Mouse (Mus musculus) lung, embryonic 16.5 days (tissue): ENCODE results near the gene Ces2b. TPM values are rescaled to one million over a fixed set of nuclear protein-coding genes. Genes with fewer than 3 reads are reported as not detected.

Experiments used
- ATAC-seq: fragments of 200-750 bp; cut with Nextera tagmentation; 2 replicates; pipeline ENCODE4 v1.8.0; 2017; ENCODE audit warnings: low read depth, mild to moderate bottlenecking, moderate library complexity
- H3K27ac ChIP-seq: fragments of 300-500 bp; sonication (generic); 2 replicates; pipeline ENCODE4 v1.5.1; 2014; ENCODE audit warnings: mild to moderate bottlenecking, control low read depth, low read length
- H3K27me3 ChIP-seq: fragments of 300-500 bp; sonication (generic); 2 replicates; pipeline ENCODE4 v1.6.1; 2014; ENCODE audit warnings: low read depth, low read length, mixed read lengths; ENCODE audit not compliant: control insufficient read depth, insufficient read depth
- H3K36me3 ChIP-seq: fragments of 300-500 bp; sonication (generic); 2 replicates; pipeline ENCODE4 v1.6.1; 2014; ENCODE audit warnings: low read length; ENCODE audit not compliant: control insufficient read depth, insufficient read depth
- H3K4me1 ChIP-seq: fragments of 300-500 bp; sonication (generic); replicated peaks from 2 replicates; pipeline ENCODE4 v1.6.1; 2014; ENCODE audit warnings: low read length, mixed read lengths; ENCODE audit not compliant: control insufficient read depth, insufficient read depth
- H3K4me2 ChIP-seq: fragments of 300-500 bp; sonication (generic); 2 replicates; pipeline ENCODE4 v1.6.1; 2014; ENCODE audit warnings: low read depth, low read length, control low read depth
- H3K4me3 ChIP-seq: fragments of 300-500 bp; sonication (generic); 2 replicates; pipeline ENCODE4 v1.5.1; 2014; ENCODE audit warnings: mild to moderate bottlenecking, low read length, control low read depth
- H3K9ac ChIP-seq: fragments of 300-500 bp; sonication (generic); 2 replicates; pipeline ENCODE4 v1.6.1; 2014; ENCODE audit warnings: low read length, control low read depth
- H3K9me3 ChIP-seq: fragments of 300-500 bp; sonication (generic); 2 replicates; pipeline ENCODE4 v1.6.1; 2016; ENCODE audit warnings: low read length; ENCODE audit not compliant: control insufficient read depth
- WGBS: fragments of 180-500 bp; shearing (Covaris S2); extraction: QIAGEN DNeasy Blood & Tissue Kit; methylation state at CpG from one replicate; pipeline ENCODE4 v1.1.7; 2014; 5-methylcytosine and 5-hydroxymethylcytosine counted together
- polyA plus RNA-seq: library from polyadenylated mRNA; unstranded; fragments of >200 nt; fragmentation: Nextera tagmentation; extraction: Ambion mirVana; gene quantifications from 2 replicates; pipeline ENCODE4 v1.2.1, GENCODE M21; 2015

Ces2b gene
- polyA plus RNA-seq = 0.92 and 1.6 TPM in 2 replicates

- 43% methylated on average over 5 of the region's 5 CpGs for WGBS
- Histone ChIP-seq H3K9me3 (no peaks in the 10 kb centered on the region), H3K27me3 (no peaks in the 10 kb centered on the region), H3K36me3 (no peaks in the 10 kb centered on the region), H3K9ac (no peak within 1 kb of the TSS), H3K4me2 (no peak within 1 kb of the TSS), H3K27ac (no peak within 1 kb of the TSS), H3K4me1 (no peaks in the 10 kb centered on the region), H3K4me3 (no peak within 1 kb of the TSS)
- peak; percentile 23; the same call in 1 of the 2 replicates for ATAC-seq
These were observed at the start of gene Ces2b for GRCm38 (mm10) chr8:104831440-104831839. Ces2b (plus strand) TSS chr8:104831572.

GRCm38 (mm10) chr8:104787049-104787448, 44.3 kb upstream of the Ces2b start:
- Histone ChIP-seq H3K9me3 (no peaks in the 10 kb centered on the region), H3K4me3 (no peak overlapping the region), H3K4me1 (no peaks in the 10 kb centered on the region), H3K36me3 (no peaks in the 10 kb centered on the region), H3K9ac (no peak overlapping the region), H3K27me3 (no peaks in the 10 kb centered on the region), H3K27ac (no peak overlapping the region), H3K4me2 (no peak overlapping the region)
- WGBS = 64% methylated on average over 1 of the region's 1 CpGs
- no peak for ATAC-seq

- Histone ChIP-seq H3K4me1 (no peaks in the 10 kb centered on the region), H3K9ac (no peak overlapping the region), H3K27ac (no peak overlapping the region), H3K4me3 (no peak overlapping the region), H3K4me2 (no peak overlapping the region), H3K9me3 (no peaks in the 10 kb centered on the region), H3K27me3 (no peaks in the 10 kb centered on the region), H3K36me3 (no peaks in the 10 kb centered on the region)
- no peak for ATAC-seq
- 72% methylated on average over 2 of the region's 2 CpGs for WGBS
These were observed 42.4 kb upstream of the Ces2b start for GRCm38 (mm10) chr8:104788929-104789328.

- Histone ChIP-seq H3K36me3 (no peaks in the 10 kb centered on the region), H3K4me3 (no peak overlapping the region), H3K4me1 (no peaks in the 10 kb centered on the region), H3K4me2 (no peak overlapping the region), H3K27ac (no peak overlapping the region), H3K9me3 (no peaks in the 10 kb centered on the region), H3K9ac (no peak overlapping the region), H3K27me3 (no peaks in the 10 kb centered on the region)
- no peak for ATAC-seq
- 50% methylated on average over 3 of the region's 3 CpGs for WGBS
These were observed 41.3 kb upstream of the Ces2b start for GRCm38 (mm10) chr8:104789886-104790680.

GRCm38 (mm10) chr8:104799385-104799784, 32.0 kb upstream of the Ces2b start:
- Histone ChIP-seq H3K9me3 (no peaks in the 10 kb centered on the region), H3K4me1 (no peaks in the 10 kb centered on the region), H3K9ac (no peak overlapping the region), H3K27ac (no peak overlapping the region), H3K27me3 (no peaks in the 10 kb centered on the region), H3K36me3 (no peaks in the 10 kb centered on the region), H3K4me3 (no peak overlapping the region), H3K4me2 (no peak overlapping the region)
- ATAC-seq = no peak
- WGBS = 81% methylated on average over 1 of the region's 1 CpGs

GRCm38 (mm10) chr8:104806127-104806526, 25.2 kb upstream of the Ces2b start:
- Histone ChIP-seq H3K36me3 (no peaks in the 10 kb centered on the region), H3K4me1 (no peaks in the 10 kb centered on the region), H3K4me2 (no peak overlapping the region), H3K27me3 (no peaks in the 10 kb centered on the region), H3K4me3 (no peak overlapping the region), H3K27ac (no peak overlapping the region), H3K9ac (no peak overlapping the region), H3K9me3 (no peaks in the 10 kb centered on the region)
- WGBS = 55% methylated on average over 2 of the region's 2 CpGs
- ATAC-seq = no peak

- WGBS = 76% methylated on average over 7 of the region's 7 CpGs
- no peak overlapping the region for H3K4me2 ChIP-seq
- no peak for ATAC-seq
- H3K4me1 ChIP-seq = no peaks in the 10 kb centered on the region
- no peaks in the 10 kb centered on the region for H3K36me3 ChIP-seq
- no peaks in the 10 kb centered on the region for H3K9me3 ChIP-seq
- H3K9ac ChIP-seq = no peak overlapping the region
- H3K27me3 ChIP-seq = no peaks in the 10 kb centered on the region
- H3K27ac ChIP-seq = no peak overlapping the region
- H3K4me3 ChIP-seq = no peak overlapping the region
These were observed 22.6 kb upstream of the Ces2b start for GRCm38 (mm10) chr8:104808542-104809413.

GRCm38 (mm10) chr8:104809436-104809835, 21.9 kb upstream of the Ces2b start:
- no peak overlapping the region for H3K4me3 ChIP-seq
- H3K27me3 ChIP-seq = no peaks in the 10 kb centered on the region
- no peak for ATAC-seq
- 76% methylated on average over 3 of the region's 3 CpGs for WGBS
- H3K9me3 ChIP-seq = no peaks in the 10 kb centered on the region
- no peaks in the 10 kb centered on the region for H3K4me1 ChIP-seq
- no peak overlapping the region for H3K4me2 ChIP-seq
- no peaks in the 10 kb centered on the region for H3K36me3 ChIP-seq
- H3K9ac ChIP-seq = no peak overlapping the region
- no peak overlapping the region for H3K27ac ChIP-seq

- Histone ChIP-seq H3K9ac (no peak overlapping the region), H3K4me1 (no peaks in the 10 kb centered on the region), H3K4me3 (no peak overlapping the region), H3K9me3 (no peaks in the 10 kb centered on the region), H3K27me3 (no peaks in the 10 kb centered on the region), H3K27ac (no peak overlapping the region), H3K4me2 (no peak overlapping the region), H3K36me3 (no peaks in the 10 kb centered on the region)
- no peak for ATAC-seq
- 69% methylated on average over 1 of the region's 1 CpGs for WGBS
These were observed 4.5 kb upstream of the Ces2b start for GRCm38 (mm10) chr8:104826912-104827311.
